In genomic region chr10:37358900-37359299, GRCm38 (mm10) we compare ENCODE assay signal across 18 mouse cellular contexts.
DNase-seq lines count a peak whose midpoint lies in the region; ATAC-seq and TF ChIP-seq lines count a peak whose summit lies in the region.
"Had no signal": no experiment of that assay in that cellular context is flagged by ENCODE, and none has a peak within 500 bp of the region (broad histone marks: within the 10 kb centered on the region; RNA-seq: fewer than 3 reads in every experiment).

No protein-coding gene starts in this region.

- H3K9ac ChIP-seq in embryonic facial prominence, embryonic 12.5 days = no peak overlapping the region
- H3K9ac ChIP-seq: forebrain, embryonic 15.5 days; heart, embryonic 13.5 days; liver, embryonic 13.5 days; stomach, embryonic 15.5 days had no signal

- peak overlapping the region; percentile 91 for H3K27ac ChIP-seq in bone marrow macrophage, adult 2 months (ENCODE audit: insufficient read depth, low read depth, low read length)
- peak overlapping the region; percentile 66; the same call in 1 of the 2 replicates for H3K27ac ChIP-seq in embryonic facial prominence, embryonic 12.5 days
- peak overlapping the region; percentile 75 for H3K27ac ChIP-seq in macrophage
- H3K27ac ChIP-seq in thymus, adult 2 months (ENCODE audit: control insufficient read depth, insufficient read depth, low read length) = no peak overlapping the region
- H3K27ac ChIP-seq: forebrain, embryonic 15.5 days; heart, embryonic 13.5 days; hindbrain, embryonic 10.5 days; liver, embryonic 13.5 days had no signal

- ATAC-seq in embryonic facial prominence, embryonic 12.5 days (ENCODE audit: insufficient number of reproducible peaks, insufficient read depth, low FRiP score, low TSS enrichment) = no peak
- ATAC-seq: forebrain, embryonic 15.5 days had no signal

- H3K79me2 ChIP-seq in macrophage (ENCODE audit: inconsistent target) = no peaks in the 10 kb centered on the region

- H3K36me3 ChIP-seq in embryonic facial prominence, embryonic 12.5 days = no peaks in the 10 kb centered on the region
- H3K36me3 ChIP-seq in macrophage (ENCODE audit: inconsistent target) = no peaks in the 10 kb centered on the region
- H3K36me3 ChIP-seq in thymus, adult 2 months (ENCODE audit: control insufficient read depth, insufficient read depth, low read length) = no peaks in the 10 kb centered on the region
- H3K36me3 ChIP-seq: forebrain, embryonic 15.5 days; G1E; heart, embryonic 13.5 days; hindbrain, embryonic 10.5 days; liver, embryonic 13.5 days; stomach, embryonic 15.5 days had no signal

- no peak for TF ChIP-seq POLR2A in bone marrow macrophage, adult 2 months (IDR thresholded peaks at IDR 0.05; ENCODE audit: borderline replicate concordance, low read depth, low read length)
- TF ChIP-seq POLR2A in thymus, adult 2 months (IDR thresholded peaks at IDR 0.05; ENCODE audit: control insufficient read depth, extremely low read depth, insufficient read depth, low read length, poor library complexity) = no peak

- peak; percentile 21 for DNase-seq in layer of hippocampus, adult 11-12 months (ENCODE audit: low spot score)
- DNase-seq in layer of hippocampus, postnatal 10 days (ENCODE audit: low spot score in 2 of 2) = no peak
- DNase-seq in right cerebral cortex, postnatal 25 days = no peak
- no peak for DNase-seq in adrenal gland, adult (ENCODE audit: inconsistent age in 2 of 2, low spot score in 1 of 2)
- no peak for DNase-seq in thymus, adult 2 months
- DNase-seq: adrenal gland, postnatal 25 days; kidney, adult 9 months; liver, embryonic 13.5 days; lung, postnatal 14 days had no signal

- TF ChIP-seq CTCF in bone marrow macrophage, adult 2 months (IDR thresholded peaks at IDR 0.05; ENCODE audit: low read depth, low read length) = no peak
- no peak for TF ChIP-seq CTCF in thymus, adult 2 months (IDR thresholded peaks at IDR 0.05; ENCODE audit: borderline replicate concordance, control insufficient read depth, extremely low read depth, insufficient read depth, low read length, poor library complexity)

- H3K9me3 ChIP-seq in embryonic facial prominence, embryonic 12.5 days = no peaks in the 10 kb centered on the region
- H3K9me3 ChIP-seq: forebrain, embryonic 15.5 days; G1E; heart, embryonic 13.5 days; hindbrain, embryonic 10.5 days; liver, embryonic 13.5 days; stomach, embryonic 15.5 days had no signal

- peaks cover 14% of the 10 kb centered on the region for H3K4me1 ChIP-seq in bone marrow macrophage, adult 2 months (ENCODE audit: control insufficient read depth, insufficient read depth, low read length)
- peaks cover 21% of the 10 kb centered on the region for H3K4me1 ChIP-seq in embryonic facial prominence, embryonic 12.5 days
- peaks cover 2% of the 10 kb centered on the region; the same call in 1 of the 2 replicates for H3K4me1 ChIP-seq in thymus, adult 2 months (replicated peaks; ENCODE audit: control insufficient read depth, insufficient read depth, low read length)
- H3K4me1 ChIP-seq: liver, embryonic 13.5 days had no signal

- no peak overlapping the region for H3K4me3 ChIP-seq in bone marrow macrophage, adult 2 months (ENCODE audit: insufficient read depth, low read length)
- no peak overlapping the region for H3K4me3 ChIP-seq in embryonic facial prominence, embryonic 12.5 days
- H3K4me3 ChIP-seq in macrophage (ENCODE audit: inconsistent target) = no peak overlapping the region
- no peak overlapping the region for H3K4me3 ChIP-seq in thymus, adult 2 months (ENCODE audit: control insufficient read depth, insufficient read depth, low read length)
- H3K4me3 ChIP-seq: forebrain, embryonic 15.5 days; heart, embryonic 13.5 days; hindbrain, embryonic 10.5 days; liver, embryonic 13.5 days; stomach, embryonic 15.5 days had no signal

- no peaks in the 10 kb centered on the region for H3K27me3 ChIP-seq in embryonic facial prominence, embryonic 12.5 days
- no peaks in the 10 kb centered on the region for H3K27me3 ChIP-seq in thymus, adult 2 months (ENCODE audit: control insufficient read depth, insufficient read depth, low read length)
- H3K27me3 ChIP-seq: forebrain, embryonic 15.5 days; heart, embryonic 13.5 days; liver, embryonic 13.5 days; stomach, embryonic 15.5 days had no signal

- H3K4me2 ChIP-seq in embryonic facial prominence, embryonic 12.5 days (replicated peaks) = no peak overlapping the region
- H3K4me2 ChIP-seq: forebrain, embryonic 15.5 days; heart, embryonic 13.5 days; liver, embryonic 13.5 days; midbrain, embryonic 11.5 days; stomach, embryonic 15.5 days had no signal
